Mouse (Mus musculus) left cerebral cortex, adult 18-20 months (tissue): ENCODE data around the gene Slc9a9. TPM values are rescaled to one million over a fixed set of nuclear protein-coding genes. Genes with fewer than 3 reads are reported as not detected.

Experiments used
- DNase-seq, 2 experiments: peaks; one replicate each; pipeline ENCODE4 v3.0.0; 2021 to 2022; ENCODE audit warnings: low spot score in 2 of 2, mixed read lengths in 1 of 2
- total RNA-seq, 2 experiments: library from RNA; stranded (reverse); gene quantifications; 2 replicates each; pipeline ENCODE4 v1.2.3; 2021

Slc9a9 gene
- total RNA-seq, 2 experiments from 2014 or later = 20.7 to 27.4 TPM

DNA sequence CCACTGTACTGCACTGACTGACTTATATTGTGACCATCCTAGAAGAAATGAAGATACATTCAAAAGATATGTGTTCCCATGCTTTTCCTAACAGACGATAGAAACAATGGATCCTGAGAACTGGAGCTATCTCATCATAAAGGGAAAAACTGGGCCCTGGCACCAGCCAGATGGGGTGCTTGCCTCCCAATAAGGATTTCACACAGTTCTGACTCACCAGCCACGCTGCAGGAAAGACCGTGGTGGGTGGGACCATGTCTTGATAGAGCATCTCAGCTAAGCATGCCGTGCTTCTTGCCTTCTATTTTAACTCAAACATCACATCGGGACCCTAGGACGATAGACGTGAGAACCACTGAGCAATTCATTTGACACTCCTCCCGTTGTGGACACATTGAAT is 60.7 kb downstream of the Slc9a9 start:
- no peak for DNase-seq

DNA sequence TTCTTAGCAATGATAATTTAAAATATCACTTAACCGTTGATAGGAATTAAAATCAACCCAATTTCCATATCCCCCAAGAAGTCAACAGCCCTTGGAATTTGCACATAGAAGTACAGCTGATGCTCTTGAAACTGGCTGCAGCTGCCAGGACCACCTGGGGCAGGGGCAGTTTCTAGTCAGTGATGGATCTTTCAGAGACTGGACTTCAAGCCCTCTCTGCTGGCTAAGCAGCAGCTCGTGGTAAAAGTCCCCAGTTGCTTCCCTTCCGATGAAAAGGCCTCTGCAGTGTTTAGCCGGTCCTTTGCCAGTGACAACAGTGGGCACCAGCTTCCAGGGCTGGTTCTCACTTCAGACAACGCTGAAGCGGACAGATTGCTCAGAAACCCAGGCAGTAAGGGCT is 62.4 kb downstream of the Slc9a9 start:
- no peak for DNase-seq

GRCm38 (mm10) chr9:94732599-94733287 is 63.0 kb downstream of the Slc9a9 start:
- no peak for DNase-seq

DNA sequence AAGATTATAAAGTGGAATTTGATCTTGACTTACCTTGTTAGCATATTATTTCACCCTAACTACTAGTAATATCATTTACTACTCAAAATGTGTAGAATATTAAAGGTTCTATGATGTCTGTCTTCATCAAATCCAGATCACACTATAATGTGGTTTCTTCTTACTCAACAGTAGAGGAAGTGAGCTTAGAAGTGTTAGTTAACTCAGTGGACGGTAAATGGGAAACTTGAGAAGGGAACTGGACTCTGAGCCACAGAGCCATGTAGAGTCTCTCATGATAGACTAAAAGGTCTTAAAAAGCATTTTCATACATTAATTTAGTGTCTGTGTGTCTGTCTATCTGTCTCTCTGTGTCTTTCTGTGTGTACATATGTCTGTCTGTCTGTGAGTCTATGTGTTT is 64.6 kb downstream of the Slc9a9 start:
- DNase-seq = no peak

- no peak for DNase-seq
Measured at GRCm38 (mm10) chr9:94737226-94737625, 67.5 kb downstream of the Slc9a9 start.

DNA sequence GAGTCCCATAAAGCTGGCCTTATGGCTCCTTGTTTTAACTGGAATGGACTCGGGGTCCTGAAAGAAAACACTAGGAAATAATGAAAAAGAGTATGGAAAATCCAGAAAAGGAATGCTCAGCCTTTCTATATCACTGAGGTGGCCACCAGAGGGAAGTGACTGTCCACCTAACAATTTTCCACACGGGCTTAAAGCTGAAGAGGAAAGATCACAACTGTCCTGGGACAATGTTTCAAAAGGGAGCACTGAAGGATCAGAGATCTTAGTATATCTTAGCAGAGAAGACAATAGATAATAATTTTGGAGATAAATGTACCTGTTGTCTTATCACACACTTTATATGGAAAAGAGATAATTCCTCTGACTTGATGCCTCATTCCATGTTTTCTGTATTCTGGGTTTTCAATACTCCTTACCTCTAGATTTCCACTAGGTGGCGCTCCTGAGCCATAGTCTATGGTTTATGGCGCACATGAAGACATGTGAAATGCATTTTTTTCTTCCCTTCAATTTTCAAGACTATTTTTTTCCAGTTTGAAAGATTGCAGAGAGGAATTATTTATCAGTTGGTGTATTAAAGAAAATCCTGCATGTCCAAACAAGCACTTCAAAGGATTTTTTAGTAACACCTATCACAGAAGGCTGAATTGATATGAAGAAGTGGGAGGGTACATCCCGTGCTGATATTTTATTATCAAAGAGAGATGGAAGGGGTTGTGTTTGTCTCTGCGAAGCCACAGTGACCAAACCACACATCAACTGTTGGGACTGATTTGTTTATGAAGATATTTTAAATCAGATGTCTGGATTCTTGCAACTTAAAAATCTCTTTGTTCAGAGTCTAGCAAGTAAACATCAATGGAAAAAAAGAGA is 69.1 kb downstream of the Slc9a9 start:
- DNase-seq = peak; percentile 73 to 91

DNA sequence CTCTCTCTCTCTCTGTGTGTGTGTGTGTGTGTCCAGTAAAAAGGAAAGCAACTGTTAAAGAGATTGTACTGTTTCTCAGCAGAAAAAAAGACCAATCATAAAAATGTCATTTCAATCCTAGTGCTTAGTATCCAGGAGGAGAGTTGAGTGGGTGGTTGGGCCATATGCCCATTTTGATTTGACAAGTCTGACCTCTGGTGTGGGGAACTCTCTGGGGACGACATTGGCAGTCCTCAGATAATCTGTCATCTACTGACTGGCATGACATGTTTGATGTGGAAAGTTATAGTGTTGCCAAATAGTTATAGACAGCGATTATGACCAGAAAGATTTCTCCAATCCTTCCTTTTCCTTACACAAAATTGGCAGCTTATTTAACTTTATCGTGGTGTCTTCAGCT is 71.1 kb downstream of the Slc9a9 start:
- DNase-seq = no peak

DNA sequence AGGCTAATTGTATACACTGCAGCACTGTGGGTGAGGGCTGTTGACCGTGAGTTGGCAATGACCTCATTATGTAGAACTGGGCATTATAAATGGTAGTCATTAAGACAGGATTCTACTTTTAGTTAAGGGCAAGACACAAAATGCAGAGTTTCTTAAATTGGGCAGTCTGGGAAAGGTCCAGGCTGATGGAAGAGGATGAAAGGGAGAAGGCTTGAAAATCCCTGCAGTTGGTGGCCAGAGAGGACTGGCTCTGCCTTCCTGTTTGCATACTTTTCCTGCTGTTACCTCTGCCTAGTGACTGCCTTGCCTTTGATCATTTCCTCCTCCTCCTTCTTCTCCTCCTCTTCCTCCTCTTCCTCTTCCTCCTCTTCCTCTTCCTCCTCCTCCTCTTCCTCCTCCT is 73.6 kb downstream of the Slc9a9 start:
- no peak for DNase-seq

GRCm38 (mm10) chr9:94748503-94748902 is 78.8 kb downstream of the Slc9a9 start:
- no peak for DNase-seq

DNA sequence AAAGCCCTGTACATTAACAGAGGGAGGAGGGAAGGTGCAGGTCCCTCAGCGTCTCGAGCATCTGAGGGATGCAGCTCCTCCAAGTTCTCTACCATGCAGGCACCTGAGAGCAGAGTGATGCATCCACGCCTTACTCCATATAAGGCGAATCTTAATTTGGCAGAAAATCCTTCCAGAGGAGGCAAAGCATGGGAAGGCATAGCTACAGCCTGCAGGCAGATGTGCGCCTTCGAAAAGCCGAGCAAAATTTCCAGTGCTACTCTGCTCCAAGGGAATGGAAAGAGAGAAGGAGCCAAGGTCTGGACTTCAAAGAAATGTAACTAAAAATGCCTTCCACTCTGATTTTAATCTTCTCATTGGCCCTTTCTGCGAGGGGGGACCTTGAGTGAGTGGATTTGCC is 80.5 kb downstream of the Slc9a9 start:
- no peak for DNase-seq

- DNase-seq = no peak
Measured at GRCm38 (mm10) chr9:94750935-94751637, 81.4 kb downstream of the Slc9a9 start.

DNA sequence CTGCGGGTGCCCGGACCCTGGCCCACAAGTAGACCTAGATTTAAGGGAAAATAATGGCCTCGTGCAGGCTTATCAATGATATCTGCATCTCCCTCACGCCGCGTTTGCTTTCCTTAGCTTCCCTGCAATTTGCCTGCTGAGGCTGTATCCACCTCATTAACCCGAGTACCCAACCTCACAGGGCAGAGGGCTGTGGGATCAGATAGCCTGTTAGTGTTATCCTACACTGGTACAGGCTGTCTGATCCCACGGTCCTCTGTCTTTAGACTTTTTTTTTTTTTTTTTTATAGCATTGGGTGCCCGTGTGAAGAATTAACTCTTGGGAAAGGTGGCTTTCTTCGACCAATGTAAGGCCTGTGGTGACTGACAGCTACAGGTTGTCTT is 81.9 kb downstream of the Slc9a9 start:
- DNase-seq = no peak

- DNase-seq = no peak
Measured at GRCm38 (mm10) chr9:94752121-94752520, 82.4 kb downstream of the Slc9a9 start.

DNA sequence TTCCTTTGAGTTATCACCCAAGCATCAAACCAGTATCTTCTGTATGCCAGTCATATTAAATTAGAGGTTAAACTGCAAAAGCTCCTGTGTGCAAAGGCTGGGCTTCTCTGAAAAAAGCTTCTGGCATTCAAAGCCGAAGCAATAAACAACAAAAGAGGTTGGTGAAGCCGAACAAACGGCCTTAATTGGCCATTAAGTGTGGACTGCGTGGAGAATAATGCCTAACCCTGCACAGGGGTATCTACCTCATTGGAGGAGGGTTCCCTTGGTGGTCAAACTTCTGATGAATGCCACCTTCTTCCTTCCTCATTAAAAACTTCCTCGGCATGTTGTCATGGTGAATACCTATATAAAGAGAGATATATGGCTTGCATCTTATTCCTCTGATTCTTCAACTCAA is 90.2 kb downstream of the Slc9a9 start:
- no peak for DNase-seq

- no peak for DNase-seq
Measured at GRCm38 (mm10) chr9:94768114-94768513, 98.4 kb downstream of the Slc9a9 start.

GRCm38 (mm10) chr9:94768524-94768923 is 98.8 kb downstream of the Slc9a9 start:
- no peak for DNase-seq

DNA sequence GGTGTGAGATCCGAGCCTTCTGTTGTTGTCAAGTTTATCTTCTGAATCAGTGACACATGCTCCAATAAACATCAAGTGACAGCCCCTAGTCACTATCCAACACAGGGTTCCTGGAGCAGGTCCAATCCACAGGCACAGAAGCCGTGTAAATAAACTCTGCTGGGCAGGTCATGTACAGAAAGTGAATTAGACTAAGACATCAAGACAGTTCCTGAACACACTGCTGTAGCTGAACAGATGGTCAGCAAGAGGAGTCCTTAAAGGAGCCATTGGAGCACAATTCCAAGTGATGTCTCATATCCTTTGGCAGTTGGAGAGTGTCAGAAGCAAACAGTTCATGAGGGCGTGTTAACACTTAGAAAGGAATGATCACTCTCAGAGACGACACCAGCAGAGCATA is 103.6 kb downstream of the Slc9a9 start:
- no peak for DNase-seq

DNA sequence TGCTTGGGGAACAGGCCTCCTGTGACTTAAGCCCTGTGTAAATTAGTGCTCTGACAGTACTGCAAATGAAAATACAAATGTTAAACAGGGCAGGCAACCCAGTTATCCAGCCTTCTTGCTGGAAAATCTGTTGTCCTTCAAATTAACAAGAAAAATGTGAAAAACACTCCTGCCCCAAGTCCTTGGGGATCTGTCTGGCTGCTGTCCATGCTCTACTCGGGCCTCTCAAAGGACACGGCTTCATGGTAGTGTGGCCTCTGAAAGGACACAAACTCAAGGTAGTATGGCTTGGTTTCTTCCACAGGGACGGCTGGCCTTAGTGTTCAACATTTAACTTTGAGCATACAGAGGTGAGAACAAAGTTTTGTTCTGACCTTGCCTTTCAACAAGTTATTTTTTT is 118.6 kb downstream of the Slc9a9 start:
- DNase-seq = no peak

DNA sequence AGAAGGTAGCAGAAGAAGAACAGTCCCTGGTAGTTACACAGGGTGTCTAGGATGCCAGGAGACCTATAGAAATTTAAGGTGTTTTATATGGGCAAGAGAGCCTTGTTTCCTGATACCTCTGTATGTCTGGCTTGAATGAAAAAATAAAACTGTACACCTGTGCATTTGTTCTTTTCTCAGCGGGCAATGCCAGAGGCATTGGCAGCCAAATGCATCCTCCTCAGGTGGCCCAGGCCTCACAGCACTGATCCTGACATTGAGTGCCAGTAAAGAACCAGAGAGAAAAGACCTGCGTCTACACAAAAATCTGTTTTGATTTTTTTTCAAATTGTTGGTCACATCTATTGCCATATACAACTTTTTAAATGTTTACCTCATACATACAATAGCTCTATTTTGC is 121.3 kb downstream of the Slc9a9 start:
- DNase-seq = no peak

DNA sequence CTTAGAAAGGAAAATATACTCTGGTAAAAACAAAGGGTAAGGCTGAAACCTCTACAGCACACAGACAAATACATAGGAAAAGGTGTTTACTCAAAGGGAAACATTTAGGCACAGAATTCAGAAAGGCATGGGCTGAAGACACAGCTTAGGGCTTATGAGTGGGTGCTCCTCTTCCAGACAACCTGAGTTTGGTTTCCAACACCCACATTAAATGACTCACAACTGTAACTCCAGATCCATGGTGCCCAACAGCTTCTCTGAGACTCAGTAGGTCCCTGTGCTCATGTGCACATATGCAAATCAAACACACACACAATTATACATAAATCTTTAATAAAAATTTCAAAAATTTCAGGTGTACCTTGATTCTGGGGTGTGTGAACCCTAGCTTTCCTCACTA is 133.4 kb downstream of the Slc9a9 start:
- no peak for DNase-seq

GRCm38 (mm10) chr9:94805506-94805905 is 135.8 kb downstream of the Slc9a9 start:
- DNase-seq = no peak

GRCm38 (mm10) chr9:94815518-94815917 is 145.8 kb downstream of the Slc9a9 start:
- DNase-seq = no peak
